Mouse (Mus musculus): ENCODE measurements around the gene Rpia. TPM values are rescaled to one million over a fixed set of nuclear protein-coding genes. Genes with fewer than 3 reads are reported as not detected.

Rpia gene
- polyA plus RNA-seq, 1 experiment from 2014 or later: 1.8 TPM

- Histone ChIP-seq H3K9me3 (no peaks in the 10 kb centered on the region), H3K4me1 (replicated peaks) (peaks cover 31% of the 10 kb centered on the region), H3K27ac (peak overlapping the region; percentile 90), H3K4me3 (peak overlapping the region; percentile 75), H3K27me3 (ENCODE audit: insufficient read depth, poor library complexity, severe bottlenecking) (no peaks in the 10 kb centered on the region), H3K36me3 (peaks cover 6% of the 10 kb centered on the region)
- DNase-seq (ENCODE audit: low spot score): peak; percentile 47
- WGBS: 9% methylated on average over 18 of the region's 18 CpGs
Measured at GRCm38 (mm10) chr6:70790852-70791761, 925 bp downstream of the Rpia start.

- Histone ChIP-seq H3K4me3 (peak overlapping the region; percentile 75), H3K27me3 (ENCODE audit: insufficient read depth, poor library complexity, severe bottlenecking) (no peaks in the 10 kb centered on the region), H3K36me3 (peaks cover 8% of the 10 kb centered on the region), H3K4me1 (replicated peaks) (peaks cover 41% of the 10 kb centered on the region), H3K27ac (peak overlapping the region; percentile 18; the same call in 1 of the 2 replicates), H3K9me3 (no peaks in the 10 kb centered on the region)
- WGBS: 86% methylated on average over 9 of the region's 9 CpGs
- no peak for DNase-seq (ENCODE audit: low spot score)
Measured at GRCm38 (mm10) chr6:70790034-70790650, 1.9 kb downstream of the Rpia start.

GRCm38 (mm10) chr6:70789134-70789533 is 2.9 kb downstream of the Rpia start:
- H3K27me3 ChIP-seq (ENCODE audit: insufficient read depth, poor library complexity, severe bottlenecking): no peaks in the 10 kb centered on the region
- H3K36me3 ChIP-seq: peaks cover 13% of the 10 kb centered on the region
- peaks cover 43% of the 10 kb centered on the region for H3K4me1 ChIP-seq (replicated peaks)

GRCm38 (mm10) chr6:70787524-70787923 is 4.5 kb downstream of the Rpia start:
- no peaks in the 10 kb centered on the region for H3K27me3 ChIP-seq (ENCODE audit: insufficient read depth, poor library complexity, severe bottlenecking)
- H3K4me1 ChIP-seq (replicated peaks): peaks cover 37% of the 10 kb centered on the region
- no peak for DNase-seq (ENCODE audit: low spot score)
- H3K27ac ChIP-seq: no peak overlapping the region
- H3K9me3 ChIP-seq: no peaks in the 10 kb centered on the region
- H3K4me3 ChIP-seq: no peak overlapping the region
- 89% methylated on average over 2 of the region's 2 CpGs for WGBS
- peaks cover 25% of the 10 kb centered on the region for H3K36me3 ChIP-seq

More at GRCm38 (mm10) chr6:70789134-70789533, 2.9 kb downstream of the Rpia start:
- Histone ChIP-seq H3K4me3 (no peak overlapping the region), H3K27ac (no peak overlapping the region), H3K9me3 (no peaks in the 10 kb centered on the region)
- no peak for DNase-seq (ENCODE audit: low spot score)
- WGBS: 92% methylated on average over 3 of the region's 3 CpGs

DNA sequence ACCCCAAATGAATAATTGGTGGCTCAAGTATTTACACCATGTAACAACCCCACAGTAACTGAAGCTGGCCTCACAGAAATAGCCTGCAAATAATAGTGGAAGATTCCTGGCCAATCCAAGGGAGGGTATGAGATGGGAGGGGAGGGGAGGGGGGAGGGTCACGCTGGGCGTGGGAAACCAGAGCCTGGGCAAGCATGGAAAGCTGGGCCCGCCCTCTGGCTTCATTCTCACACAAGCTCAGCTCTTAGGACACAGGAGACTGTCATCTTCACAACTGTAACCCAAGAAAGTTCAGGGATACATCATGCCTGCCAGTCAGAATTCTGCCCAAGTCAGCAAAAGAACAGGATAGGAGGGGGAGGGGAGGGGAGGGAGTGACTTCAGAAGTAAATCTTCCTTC is 6.2 kb downstream of the Rpia start:
- H3K4me1 ChIP-seq (replicated peaks): peaks cover 30% of the 10 kb centered on the region
- 34% methylated on average over 3 of the region's 3 CpGs for WGBS

DNA sequence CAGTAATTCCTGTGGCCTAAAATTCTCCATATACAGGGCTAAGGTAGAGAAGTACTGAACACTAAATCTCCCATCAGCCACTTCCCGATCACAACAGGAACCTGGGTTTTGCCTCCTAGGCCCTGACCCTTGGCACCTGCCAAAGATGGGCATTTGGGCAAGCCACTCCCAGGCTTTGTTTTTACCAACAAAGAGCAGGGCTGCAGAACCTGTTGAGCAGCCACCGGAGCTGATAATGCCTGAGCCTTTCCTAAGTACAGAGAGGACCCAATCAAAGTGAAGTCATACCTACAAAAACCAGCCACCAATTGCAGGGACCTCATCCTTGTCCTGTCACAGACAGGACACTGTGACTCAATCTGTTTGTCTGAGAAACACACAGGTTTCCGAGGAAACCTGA is 7.2 kb downstream of the Rpia start:
- Histone ChIP-seq H3K4me3 (no peak overlapping the region), H3K27me3 (ENCODE audit: insufficient read depth, poor library complexity, severe bottlenecking) (no peaks in the 10 kb centered on the region), H3K4me1 (replicated peaks) (peaks cover 20% of the 10 kb centered on the region), H3K27ac (no peak overlapping the region), H3K36me3 (peaks cover 31% of the 10 kb centered on the region), H3K9me3 (no peaks in the 10 kb centered on the region)
- DNase-seq (ENCODE audit: low spot score): no peak
- WGBS: 84% methylated on average over 3 of the region's 3 CpGs

More for the DNA sequence above, 6.2 kb downstream of the Rpia start:
- H3K27ac ChIP-seq: peak overlapping the region; percentile 70
- no peaks in the 10 kb centered on the region for H3K9me3 ChIP-seq
- no peak for DNase-seq (ENCODE audit: low spot score)
- no peaks in the 10 kb centered on the region for H3K27me3 ChIP-seq (ENCODE audit: insufficient read depth, poor library complexity, severe bottlenecking)
- no peak overlapping the region for H3K4me3 ChIP-seq
- H3K36me3 ChIP-seq: peaks cover 27% of the 10 kb centered on the region

DNA sequence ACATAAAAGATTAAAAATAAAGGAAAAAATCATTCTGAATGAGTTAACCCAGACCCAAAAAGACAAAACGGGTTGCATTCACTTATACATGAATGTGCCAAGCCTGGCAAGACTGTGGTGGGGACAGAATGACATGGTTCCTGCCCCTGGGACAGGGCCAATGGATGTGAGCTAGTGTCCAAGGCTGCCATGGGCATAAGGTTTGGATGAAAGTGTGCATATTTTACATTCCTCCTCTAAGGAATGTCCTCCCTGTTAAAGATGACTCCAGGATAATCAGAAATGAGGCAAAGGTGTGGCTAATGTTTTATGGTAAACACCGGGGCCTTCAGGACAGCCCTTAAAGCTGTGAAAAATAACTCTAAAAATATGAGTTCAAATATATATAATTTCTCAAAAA is 10.7 kb downstream of the Rpia start:
- Histone ChIP-seq H3K4me3 (no peak overlapping the region), H3K4me1 (replicated peaks) (peaks cover 14% of the 10 kb centered on the region), H3K36me3 (peaks cover 28% of the 10 kb centered on the region), H3K27me3 (ENCODE audit: insufficient read depth, poor library complexity, severe bottlenecking) (no peaks in the 10 kb centered on the region), H3K9me3 (no peaks in the 10 kb centered on the region), H3K27ac (no peak overlapping the region)
- no peak for DNase-seq (ENCODE audit: low spot score)
- 94% methylated on average over 2 of the region's 2 CpGs for WGBS

GRCm38 (mm10) chr6:70774372-70774771 is 17.7 kb downstream of the Rpia start:
- Histone ChIP-seq H3K27me3 (ENCODE audit: insufficient read depth, poor library complexity, severe bottlenecking) (no peaks in the 10 kb centered on the region), H3K4me1 (replicated peaks) (peaks cover 6% of the 10 kb centered on the region; the same call in 1 of the 2 replicates), H3K9me3 (no peaks in the 10 kb centered on the region), H3K4me3 (no peak overlapping the region), H3K27ac (no peak overlapping the region), H3K36me3 (peaks cover 62% of the 10 kb centered on the region)
- 62% methylated on average over 2 of the region's 2 CpGs for WGBS
- no peak for DNase-seq (ENCODE audit: low spot score)

DNA sequence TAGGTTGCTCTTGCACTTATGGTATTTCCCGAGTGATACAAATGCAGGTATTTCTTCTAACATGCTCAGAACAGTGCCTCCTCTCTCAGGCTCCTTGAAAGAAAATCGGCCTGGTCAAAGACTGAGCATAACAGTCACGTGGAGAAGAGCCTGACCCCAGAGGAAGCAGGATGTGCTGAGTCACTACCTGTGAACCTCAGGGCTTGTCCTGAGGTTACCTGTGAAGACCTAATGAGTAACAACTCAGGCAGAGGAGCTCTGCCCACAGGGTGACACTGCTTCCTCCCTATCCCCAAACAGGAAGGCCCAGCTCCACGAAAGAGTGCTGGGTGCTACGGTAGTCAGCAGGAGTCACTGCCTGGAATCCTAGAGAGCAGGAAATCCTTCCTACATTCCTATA is 18.3 kb downstream of the Rpia start:
- WGBS: 80% methylated on average over 5 of the region's 5 CpGs
- DNase-seq (ENCODE audit: low spot score): no peak
- no peaks in the 10 kb centered on the region for H3K27me3 ChIP-seq (ENCODE audit: insufficient read depth, poor library complexity, severe bottlenecking)
- no peaks in the 10 kb centered on the region for H3K9me3 ChIP-seq
- peaks cover 6% of the 10 kb centered on the region; the same call in 1 of the 2 replicates for H3K4me1 ChIP-seq (replicated peaks)
- H3K36me3 ChIP-seq: peaks cover 65% of the 10 kb centered on the region
- H3K27ac ChIP-seq: no peak overlapping the region
- no peak overlapping the region for H3K4me3 ChIP-seq

- Histone ChIP-seq H3K36me3 (peaks cover 76% of the 10 kb centered on the region), H3K4me3 (no peak overlapping the region), H3K27ac (no peak overlapping the region), H3K27me3 (ENCODE audit: insufficient read depth, poor library complexity, severe bottlenecking) (no peaks in the 10 kb centered on the region), H3K4me1 (replicated peaks) (peaks cover 2% of the 10 kb centered on the region; the same call in 1 of the 2 replicates), H3K9me3 (no peaks in the 10 kb centered on the region)
- WGBS: 34% methylated on average over 6 of the region's 6 CpGs
- peak; percentile 80 for DNase-seq (ENCODE audit: low spot score)
Measured at GRCm38 (mm10) chr6:70768769-70769168, 23.3 kb downstream of the Rpia start.

DNA sequence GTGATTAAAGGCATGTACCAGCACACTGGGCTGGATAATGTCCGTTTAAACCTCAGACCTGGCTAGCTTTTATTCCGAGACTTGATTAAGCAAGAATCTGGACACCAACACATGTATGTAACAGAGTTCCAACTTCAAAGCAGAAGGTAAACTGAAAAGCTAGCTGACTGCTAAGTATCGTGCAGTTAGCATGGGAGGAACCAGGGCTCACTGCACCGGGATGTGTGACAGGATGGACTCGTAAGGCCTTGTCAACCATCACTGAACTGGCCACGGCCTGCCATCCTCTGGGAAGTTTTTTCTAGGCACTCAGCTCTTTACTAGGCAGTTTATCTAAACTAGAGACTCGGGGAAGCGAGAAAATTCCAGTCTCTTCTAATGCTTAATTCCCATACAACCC is 27.0 kb downstream of the Rpia start:
- H3K27ac ChIP-seq: no peak overlapping the region
- no peaks in the 10 kb centered on the region for H3K9me3 ChIP-seq
- no peaks in the 10 kb centered on the region for H3K4me1 ChIP-seq (replicated peaks)
- DNase-seq (ENCODE audit: low spot score): no peak
- 87% methylated on average over 8 of the region's 8 CpGs for WGBS
- H3K4me3 ChIP-seq: no peak overlapping the region
- no peaks in the 10 kb centered on the region for H3K27me3 ChIP-seq (ENCODE audit: insufficient read depth, poor library complexity, severe bottlenecking)
- H3K36me3 ChIP-seq: peaks cover 40% of the 10 kb centered on the region

DNA sequence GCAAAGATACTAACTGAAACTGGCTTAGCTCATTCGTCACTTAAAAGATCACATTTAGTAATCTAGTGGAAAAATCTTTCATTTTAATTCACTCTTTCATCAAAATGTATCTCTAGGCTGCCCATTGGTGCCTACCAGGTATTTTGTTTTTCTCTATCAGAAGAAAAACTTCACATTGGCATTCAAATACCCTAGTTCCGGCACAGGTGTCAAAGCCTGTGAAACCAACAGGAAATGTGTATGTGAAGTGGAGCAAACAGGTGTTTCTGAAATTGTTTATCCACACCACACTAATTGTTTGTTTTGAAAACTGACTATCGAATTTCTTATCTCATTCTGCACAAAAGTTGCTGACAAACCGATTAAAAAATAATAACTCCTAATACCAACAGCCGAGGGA is 27.5 kb downstream of the Rpia start:
- Histone ChIP-seq H3K36me3 (peaks cover 35% of the 10 kb centered on the region), H3K27ac (no peak overlapping the region), H3K27me3 (ENCODE audit: insufficient read depth, poor library complexity, severe bottlenecking) (no peaks in the 10 kb centered on the region), H3K4me3 (no peak overlapping the region), H3K9me3 (no peaks in the 10 kb centered on the region), H3K4me1 (replicated peaks) (no peaks in the 10 kb centered on the region)
- DNase-seq (ENCODE audit: low spot score): no peak
- WGBS: 92% methylated on average over 5 of the region's 5 CpGs

DNA sequence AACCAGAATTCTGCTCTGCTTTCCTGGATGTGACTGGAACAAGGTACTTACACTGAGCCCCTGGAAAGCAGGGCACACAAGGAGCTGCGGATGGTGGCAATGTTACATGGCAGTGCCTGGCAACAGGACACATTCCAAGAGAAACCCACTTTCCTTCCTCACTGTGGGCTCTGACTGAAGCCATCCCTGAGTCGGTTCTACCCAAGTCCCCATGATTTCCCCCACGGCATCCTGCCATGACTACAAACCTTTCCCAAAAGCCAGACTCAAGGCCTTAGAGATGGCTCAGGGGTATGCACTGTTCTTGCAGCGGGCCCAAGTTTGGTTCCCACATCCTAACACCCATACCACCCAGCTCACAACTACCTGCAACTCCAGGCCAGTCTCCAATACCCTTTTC is 28.2 kb downstream of the Rpia start:
- Histone ChIP-seq H3K4me3 (no peak overlapping the region), H3K4me1 (replicated peaks) (no peaks in the 10 kb centered on the region), H3K27me3 (ENCODE audit: insufficient read depth, poor library complexity, severe bottlenecking) (no peaks in the 10 kb centered on the region), H3K36me3 (peaks cover 31% of the 10 kb centered on the region), H3K27ac (no peak overlapping the region), H3K9me3 (no peaks in the 10 kb centered on the region)
- WGBS: 91% methylated on average over 4 of the region's 4 CpGs
- no peak for DNase-seq (ENCODE audit: low spot score)
